ENCODE assay signal across 16 mouse cellular contexts in genomic region chr7:19436276-19436675, GRCm38 (mm10).
DNase-seq lines count a peak whose midpoint lies in the region.
"Had no signal": no experiment of that assay in that cellular context is flagged by ENCODE, and none has a peak within 500 bp of the region (broad histone marks: within the 10 kb centered on the region; RNA-seq: fewer than 3 reads in every experiment).

No protein-coding gene starts in this region.

- peak; percentile 68 for DNase-seq in ES-CJ7 (ENCODE audit: low read depth, low spot score)
- peak; percentile 84 for DNase-seq in R1 (ENCODE audit: low read depth, low spot score)
- DNase-seq in cerebellum, adult 9-10 months = no peak
- no peak for DNase-seq in lung, postnatal 14 days
- DNase-seq: adrenal gland, adult 2 months; adrenal gland, adult 8-10 months; adrenal gland, postnatal 10 days; adrenal gland, postnatal 14 days; adrenal gland, postnatal 25 days; adrenal gland, postnatal 36 days; B cell, adult 2 months; cerebellum, adult 11 months; cerebellum, adult 11-12 months; cerebellum, adult 18-20 months; cerebellum, adult 2 months; cerebellum, adult 8-10 months had no signal

Comparison
In these comparisons a context has a peak if more than half of its experiments do, and no peak if none do; other contexts are left out.
1. DNase-seq: peak in ES-CJ7 (single experiment) and R1 (single experiment); none in cerebellum, adult 9-10 months (single experiment) and lung, postnatal 14 days (single experiment).